Mouse (Mus musculus) neural tube, embryonic 14.5 days (tissue): ENCODE measurements around the gene Cd4. TPM values are rescaled to one million over a fixed set of nuclear protein-coding genes. Genes with fewer than 3 reads are reported as not detected.

ENCODE experiments used
- ATAC-seq: fragments of 200-750 bp; cut with Nextera tagmentation; 2 replicates; pipeline ENCODE4 v1.8.0; 2017; ENCODE audit warnings: low read depth, mild to moderate bottlenecking, moderate TSS enrichment, moderate library complexity
- H3K27ac ChIP-seq: fragments of 300-500 bp; sonication (generic); 2 replicates; pipeline ENCODE4 v1.5.1; 2014; ENCODE audit warnings: low read depth, mild to moderate bottlenecking, control low read depth, low read length, moderate library complexity, mixed read lengths
- H3K27me3 ChIP-seq: fragments of 300-500 bp; sonication (generic); 2 replicates; pipeline ENCODE4 v1.6.1; 2014; ENCODE audit warnings: low read length; ENCODE audit not compliant: control insufficient read depth, insufficient read depth
- H3K36me3 ChIP-seq: fragments of 300-500 bp; sonication (generic); 2 replicates; pipeline ENCODE4 v1.6.1; 2014; ENCODE audit warnings: low read length, mixed read lengths; ENCODE audit not compliant: control insufficient read depth, insufficient read depth
- H3K4me1 ChIP-seq: fragments of 300-500 bp; sonication (generic); 2 replicates; pipeline ENCODE4 v1.6.1; 2014; ENCODE audit warnings: low read length; ENCODE audit not compliant: control insufficient read depth, insufficient read depth
- H3K4me2 ChIP-seq: fragments of 300-500 bp; sonication (generic); 2 replicates; pipeline ENCODE4 v1.6.1; 2014; ENCODE audit warnings: mild to moderate bottlenecking, low read depth, low read length, control low read depth
- H3K4me3 ChIP-seq: fragments of 300-500 bp; sonication (generic); 2 replicates; pipeline ENCODE4 v1.5.1; 2014; ENCODE audit warnings: low read depth, low read length, control low read depth, mixed read lengths
- H3K9ac ChIP-seq: fragments of 300-500 bp; sonication (generic); replicated peaks from 2 replicates; pipeline ENCODE4 v1.6.1; 2014; ENCODE audit warnings: low read depth, mild to moderate bottlenecking, control low read depth, low read length, mixed read lengths
- H3K9me3 ChIP-seq: fragments of 300-500 bp; sonication (generic); 2 replicates; pipeline ENCODE4 v1.6.1; 2016; ENCODE audit warnings: low read length; ENCODE audit not compliant: control insufficient read depth
- WGBS: fragments of 180-500 bp; shearing (Covaris S2); extraction: QIAGEN DNeasy Blood & Tissue Kit; methylation state at CpG from one replicate; pipeline ENCODE4 v1.1.7; 2014; 5-methylcytosine and 5-hydroxymethylcytosine counted together
- polyA plus RNA-seq: library from polyadenylated mRNA; unstranded; fragments of >200 nt; fragmentation: Nextera tagmentation; extraction: Ambion mirVana; gene quantifications from 2 replicates; pipeline ENCODE4 v1.2.1, GENCODE M21; 2014

The Cd4 gene
- polyA plus RNA-seq, 1 experiment from 2014 or later: 0.12 TPM

DNA sequence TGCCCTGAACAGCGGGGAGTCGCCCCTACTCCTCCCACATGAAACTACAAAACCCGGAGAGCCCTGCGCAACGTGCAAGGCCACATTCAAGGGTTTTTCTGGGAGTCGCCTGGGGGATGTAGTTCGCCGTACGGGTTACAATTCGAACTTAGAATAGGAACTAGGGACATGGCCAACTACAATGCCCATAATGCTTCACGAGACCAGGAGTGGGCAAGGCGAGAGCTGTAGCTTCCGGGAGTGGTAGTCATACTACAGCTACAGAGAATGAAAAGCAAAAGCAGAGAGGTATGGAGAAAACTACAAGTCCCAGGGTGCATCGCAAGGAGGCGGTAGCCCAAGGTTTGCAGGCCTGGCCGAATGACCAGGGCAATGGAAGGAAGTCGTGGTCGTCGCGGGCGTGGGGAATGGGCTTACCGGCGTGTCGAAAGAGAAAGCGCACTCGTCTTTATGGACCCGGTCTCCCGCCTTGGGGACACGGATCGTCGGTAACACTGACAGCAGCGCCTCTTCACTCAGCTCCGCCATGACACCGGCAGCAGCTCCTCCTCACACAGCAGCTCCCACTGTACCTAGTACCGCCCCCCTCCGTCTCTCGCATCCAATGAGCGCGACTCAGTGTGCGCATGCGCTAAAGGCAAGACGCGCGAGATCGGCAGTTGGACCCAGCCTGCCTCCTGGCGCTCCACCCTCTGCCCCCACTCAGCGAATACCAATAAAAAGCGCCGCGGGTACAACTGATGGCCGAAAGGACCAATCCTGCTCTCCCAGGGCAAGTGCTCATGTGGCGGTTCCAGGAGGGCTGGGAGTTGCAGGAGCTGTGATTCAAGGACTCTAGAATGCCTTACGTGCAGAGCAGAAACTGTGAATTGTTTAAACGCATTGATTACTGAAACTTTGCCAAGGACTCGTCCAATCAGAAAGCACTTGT is 58.9 kb downstream of the Cd4 start, which contains the start of the genes Usp5 and Cdca3:
Gene Usp5 (minus strand): TSS at position 617 of the 931 bp plus-strand sequence.
Gene Cdca3 (plus strand): TSS at position 680 of the 931 bp plus-strand sequence.
- H3K9ac ChIP-seq: peak within 1 kb of the TSS; percentile 60
- WGBS: under 1% methylated on average over 55 of the region's 55 CpGs
- peaks cover 16% of the 10 kb centered on the region for H3K4me1 ChIP-seq
- peaks cover 19% of the 10 kb centered on the region for H3K36me3 ChIP-seq
- H3K9me3 ChIP-seq: no peaks in the 10 kb centered on the region
- no peaks in the 10 kb centered on the region for H3K27me3 ChIP-seq
- peak; percentile 94 for ATAC-seq
- H3K4me3 ChIP-seq: peak within 1 kb of the TSS; percentile 47
- peak within 1 kb of the TSS; percentile 65 for H3K4me2 ChIP-seq
- H3K27ac ChIP-seq: peak within 1 kb of the TSS; percentile 78

- WGBS: 22% methylated on average over 10 of the region's 10 CpGs
- Histone ChIP-seq H3K9ac (peak overlapping the region; percentile 51), H3K36me3 (peaks cover 29% of the 10 kb centered on the region), H3K4me3 (peak overlapping the region; percentile 47), H3K9me3 (no peaks in the 10 kb centered on the region), H3K4me2 (peak overlapping the region; percentile 65), H3K27ac (peak overlapping the region; percentile 2; the same call in 1 of the 2 replicates), H3K4me1 (peaks cover 16% of the 10 kb centered on the region), H3K27me3 (no peaks in the 10 kb centered on the region)
- no peak for ATAC-seq
Measured at GRCm38 (mm10) chr6:124828101-124828592, 59.9 kb downstream of the Cd4 start.

DNA sequence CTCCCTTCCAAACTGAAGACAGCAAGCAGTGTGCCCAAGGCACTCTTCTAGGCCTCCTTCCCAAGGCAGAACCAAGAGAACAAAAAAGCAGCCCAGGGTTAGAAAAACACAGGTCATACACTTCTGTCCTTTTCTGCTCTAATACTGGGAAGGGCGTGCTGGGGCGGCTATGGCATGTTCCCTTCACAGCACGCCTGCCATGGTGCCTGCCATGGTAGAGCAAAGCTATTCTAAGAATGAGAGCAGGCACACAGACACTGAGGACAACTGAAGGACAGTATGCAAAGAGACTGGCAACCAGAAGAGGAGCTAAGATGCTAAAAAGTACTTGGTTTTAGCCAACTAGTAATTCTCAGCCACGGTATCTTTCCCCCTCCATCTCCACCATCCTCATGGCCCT is 66.0 kb downstream of the Cd4 start:
- over 99% methylated on average over 4 of the region's 4 CpGs for WGBS
- Histone ChIP-seq H3K4me1 (no peaks in the 10 kb centered on the region), H3K9ac (no peak overlapping the region), H3K27me3 (no peaks in the 10 kb centered on the region), H3K36me3 (peaks cover 88% of the 10 kb centered on the region), H3K4me2 (no peak overlapping the region), H3K4me3 (no peak overlapping the region), H3K27ac (no peak overlapping the region), H3K9me3 (no peaks in the 10 kb centered on the region)
- no peak for ATAC-seq

GRCm38 (mm10) chr6:124820891-124821290 is 67.1 kb downstream of the Cd4 start:
- Histone ChIP-seq H3K4me2 (no peak overlapping the region), H3K4me1 (no peaks in the 10 kb centered on the region), H3K27ac (no peak overlapping the region), H3K4me3 (no peak overlapping the region), H3K9me3 (no peaks in the 10 kb centered on the region), H3K9ac (no peak overlapping the region), H3K36me3 (peaks cover 92% of the 10 kb centered on the region), H3K27me3 (no peaks in the 10 kb centered on the region)
- 96% methylated on average over 5 of the region's 5 CpGs for WGBS
- no peak for ATAC-seq

- no peaks in the 10 kb centered on the region for H3K27me3 ChIP-seq
- H3K4me2 ChIP-seq: no peak overlapping the region
- H3K9ac ChIP-seq: no peak overlapping the region
- H3K27ac ChIP-seq: no peak overlapping the region
- peaks cover 6% of the 10 kb centered on the region for H3K4me1 ChIP-seq
- no peaks in the 10 kb centered on the region for H3K9me3 ChIP-seq
- 96% methylated on average over 8 of the region's 8 CpGs for WGBS
- H3K4me3 ChIP-seq: no peak overlapping the region
- ATAC-seq: no peak
- H3K36me3 ChIP-seq: peaks cover 66% of the 10 kb centered on the region
Measured at GRCm38 (mm10) chr6:124817971-124818370, 70.0 kb downstream of the Cd4 start.

DNA sequence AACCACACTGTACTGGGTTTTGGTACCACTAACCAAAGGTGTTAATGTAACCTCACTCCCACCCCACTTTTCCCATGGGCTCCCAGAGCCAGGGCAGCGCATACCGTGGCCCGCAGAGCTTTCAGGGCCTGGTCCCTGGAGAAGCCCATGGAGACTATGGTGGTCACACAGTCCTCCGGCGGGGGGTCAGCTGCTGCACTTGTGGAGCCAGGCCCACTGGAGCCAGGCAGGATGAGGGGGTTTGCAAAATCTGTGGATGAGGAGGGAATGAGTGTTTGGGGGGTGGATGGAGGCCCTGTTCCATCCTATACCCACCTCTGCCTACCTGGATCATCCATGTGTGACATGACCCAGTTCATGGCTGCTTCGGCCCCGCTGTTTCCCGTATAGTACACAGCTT is 70.5 kb downstream of the Cd4 start:
- Histone ChIP-seq H3K4me1 (peaks cover 10% of the 10 kb centered on the region), H3K9ac (no peak overlapping the region), H3K36me3 (peaks cover 61% of the 10 kb centered on the region), H3K27ac (no peak overlapping the region), H3K27me3 (no peaks in the 10 kb centered on the region), H3K4me3 (no peak overlapping the region), H3K4me2 (no peak overlapping the region), H3K9me3 (no peaks in the 10 kb centered on the region)
- 94% methylated on average over 8 of the region's 8 CpGs for WGBS
- ATAC-seq: no peak

GRCm38 (mm10) chr6:124817125-124817524 is 70.9 kb downstream of the Cd4 start:
- H3K4me3 ChIP-seq: no peak overlapping the region
- H3K4me2 ChIP-seq: no peak overlapping the region
- no peak overlapping the region for H3K9ac ChIP-seq
- peaks cover 58% of the 10 kb centered on the region for H3K36me3 ChIP-seq
- peaks cover 15% of the 10 kb centered on the region for H3K4me1 ChIP-seq
- no peak for ATAC-seq
- no peaks in the 10 kb centered on the region for H3K27me3 ChIP-seq
- 95% methylated on average over 11 of the region's 11 CpGs for WGBS
- H3K27ac ChIP-seq: no peak overlapping the region
- no peaks in the 10 kb centered on the region for H3K9me3 ChIP-seq

DNA sequence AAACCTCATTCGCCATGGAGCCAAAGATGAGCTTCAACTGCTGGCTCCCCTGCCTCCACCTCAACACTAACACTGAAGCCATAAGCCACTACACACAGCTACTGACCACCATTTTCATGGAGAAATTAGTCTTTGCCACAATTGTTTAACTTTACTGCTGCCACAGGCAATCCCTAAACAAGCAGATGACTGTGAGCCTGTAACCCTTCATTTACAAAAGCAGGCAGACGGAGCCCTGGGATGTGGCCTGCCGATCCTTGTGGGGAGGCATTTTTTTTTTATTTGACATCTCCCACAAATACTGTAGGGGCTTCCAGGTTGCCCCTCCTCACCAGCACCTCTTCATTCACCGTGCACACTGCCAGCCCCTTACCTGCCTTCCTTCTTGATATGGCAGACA is 71.4 kb downstream of the Cd4 start:
- H3K36me3 ChIP-seq: peaks cover 58% of the 10 kb centered on the region
- H3K27me3 ChIP-seq: no peaks in the 10 kb centered on the region
- no peak for ATAC-seq
- 94% methylated on average over 4 of the region's 4 CpGs for WGBS
- H3K27ac ChIP-seq: no peak overlapping the region
- no peak overlapping the region for H3K9ac ChIP-seq
- no peaks in the 10 kb centered on the region for H3K9me3 ChIP-seq
- no peak overlapping the region for H3K4me3 ChIP-seq
- H3K4me1 ChIP-seq: peaks cover 16% of the 10 kb centered on the region
- H3K4me2 ChIP-seq: no peak overlapping the region
